Comparison of ENCODE assay signal across 8 mouse cellular contexts in genomic region chr6:121178700-121179358, GRCm38 (mm10). TPM values are rescaled to one million over a fixed set of nuclear protein-coding genes. Genes with fewer than 3 reads are reported as not detected.
DNase-seq lines count a peak whose midpoint lies in the region; ATAC-seq and TF ChIP-seq lines count a peak whose summit lies in the region.

No protein-coding gene starts in this region.

- H3K4me3 ChIP-seq in neural tube, embryonic 15.5 days (replicated peaks), result no peak overlapping the region
- H3K4me3 ChIP-seq in hindbrain, postnatal 0 days (ENCODE audit: low read length), result no peak overlapping the region

- H3K27ac ChIP-seq in neural tube, embryonic 15.5 days (replicated peaks), result no peak overlapping the region
- H3K27ac ChIP-seq in hindbrain, postnatal 0 days, result no peak overlapping the region

- no peak overlapping the region for H3K9ac ChIP-seq in neural tube, embryonic 15.5 days (replicated peaks)
- H3K9ac ChIP-seq in hindbrain, postnatal 0 days (replicated peaks; ENCODE audit: low read length), result no peak overlapping the region

- 57% methylated on average over 7 of the region's 7 CpGs for WGBS in neural tube, embryonic 15.5 days
- WGBS in hindbrain, postnatal 0 days, result 59% methylated on average over 7 of the region's 7 CpGs

- H3K27me3 ChIP-seq in neural tube, embryonic 15.5 days (replicated peaks), result no peaks in the 10 kb centered on the region
- no peaks in the 10 kb centered on the region for H3K27me3 ChIP-seq in hindbrain, postnatal 0 days (ENCODE audit: insufficient read depth, low read length)

- peaks cover 15% of the 10 kb centered on the region for H3K4me1 ChIP-seq in neural tube, embryonic 15.5 days
- no peaks in the 10 kb centered on the region; the same call in 1 of the 2 replicates for H3K4me1 ChIP-seq in hindbrain, postnatal 0 days (ENCODE audit: insufficient read depth, low read length)

- ATAC-seq in neural tube, embryonic 15.5 days (ENCODE audit: low FRiP score), result no peak
- ATAC-seq in hindbrain, postnatal 0 days, result 0 out of 2 replicates have a peak, but pooled peaks have one; percentile 15

- DNase-seq in adrenal gland, adult 18-20 months (ENCODE audit: low spot score in 2 of 2), result peak; percentile 39 to 72
- DNase-seq in adrenal gland, postnatal 25 days, result no peak
- DNase-seq in neural tube, embryonic 10.5 days (ENCODE audit: extremely low spot score, low spot score), result peak; percentile 61
- DNase-seq in cerebellum, adult 9-11 months, result peak; percentile 73
- DNase-seq in hindbrain, postnatal 0 days (ENCODE audit: low spot score), result peak; percentile 85
- peak; percentile 81 for DNase-seq in lung, postnatal 10 days
- DNase-seq in right cerebral cortex, postnatal 14 days, result peak; percentile 42

- no peaks in the 10 kb centered on the region for H3K9me3 ChIP-seq in neural tube, embryonic 15.5 days (replicated peaks)
- H3K9me3 ChIP-seq in hindbrain, postnatal 0 days (ENCODE audit: low read length), result no peaks in the 10 kb centered on the region

- H3K4me2 ChIP-seq in neural tube, embryonic 15.5 days, result no peak overlapping the region
- no peak overlapping the region for H3K4me2 ChIP-seq in hindbrain, postnatal 0 days (ENCODE audit: low read depth, low read length)

- H3K36me3 ChIP-seq in neural tube, embryonic 15.5 days, result no peaks in the 10 kb centered on the region
- no peaks in the 10 kb centered on the region for H3K36me3 ChIP-seq in hindbrain, postnatal 0 days (ENCODE audit: insufficient read depth, low read length)

- TF ChIP-seq CTCF in hindbrain, postnatal 0 days (IDR thresholded peaks at IDR 0.05; ENCODE audit: low read depth), result peak; percentile 76

RNA-seq across cellular contexts. Expression of gene Pex26, which starts 4.6 kb away (rescaled TPM):
- 10 to 100 TPM; 11.1 to 11.6 TPM for total RNA-seq in adrenal gland, adult 18-20 months (2021)
- 16.1 and 17.2 TPM in 2 replicates for total RNA-seq in adrenal gland, postnatal 25 days (2021)
- 14.3 and 15.0 TPM in 2 replicates for polyA plus RNA-seq in neural tube, embryonic 15.5 days (2015; fragmentation: Nextera tagmentation; extraction: Ambion mirVana)
- total RNA-seq in hindbrain, postnatal 0 days (2014; rRNA removed), result 23.3 and 26.5 TPM in 2 replicates
- 10.2 and 11.2 TPM in 2 replicates for polyA plus RNA-seq in hindbrain, postnatal 0 days (2015; fragmentation: Nextera tagmentation; extraction: Ambion mirVana)

RNA-seq across cellular contexts. Expression of gene Tuba8, which starts 31.7 kb away (rescaled TPM):
- total RNA-seq in adrenal gland, adult 18-20 months (2021), result 10 to 100 TPM in 1 of 2 experiments, 1 to 10 TPM in 1; 9.7 to 22.9 TPM
- total RNA-seq in adrenal gland, postnatal 25 days (2021), result 5.3 and 8.0 TPM in 2 replicates
- polyA plus RNA-seq in neural tube, embryonic 15.5 days (2015; fragmentation: Nextera tagmentation; extraction: Ambion mirVana), result 1.5 and 2.5 TPM in 2 replicates
- total RNA-seq in hindbrain, postnatal 0 days (2014; rRNA removed), result 1.3 and 3.6 TPM in 2 replicates
- 2.0 and 2.6 TPM in 2 replicates for polyA plus RNA-seq in hindbrain, postnatal 0 days (2015; fragmentation: Nextera tagmentation; extraction: Ambion mirVana)

RNA-seq across cellular contexts. Expression of gene Mical3, which starts 48.0 kb away (rescaled TPM):
- 10 to 100 TPM; 35.7 to 46.0 TPM for total RNA-seq in adrenal gland, adult 18-20 months (2021)
- total RNA-seq in adrenal gland, postnatal 25 days (2021), result 65.9 and 72.6 TPM in 2 replicates
- polyA plus RNA-seq in neural tube, embryonic 15.5 days (2015; fragmentation: Nextera tagmentation; extraction: Ambion mirVana), result 30.3 and 35.2 TPM in 2 replicates
- total RNA-seq in hindbrain, postnatal 0 days (2014; rRNA removed), result 60.2 and 66.9 TPM in 2 replicates
- polyA plus RNA-seq in hindbrain, postnatal 0 days (2015; fragmentation: Nextera tagmentation; extraction: Ambion mirVana), result 19.3 and 19.8 TPM in 2 replicates
